ENCODE assay signal across 8 mouse cellular contexts in the genomic region with DNA sequence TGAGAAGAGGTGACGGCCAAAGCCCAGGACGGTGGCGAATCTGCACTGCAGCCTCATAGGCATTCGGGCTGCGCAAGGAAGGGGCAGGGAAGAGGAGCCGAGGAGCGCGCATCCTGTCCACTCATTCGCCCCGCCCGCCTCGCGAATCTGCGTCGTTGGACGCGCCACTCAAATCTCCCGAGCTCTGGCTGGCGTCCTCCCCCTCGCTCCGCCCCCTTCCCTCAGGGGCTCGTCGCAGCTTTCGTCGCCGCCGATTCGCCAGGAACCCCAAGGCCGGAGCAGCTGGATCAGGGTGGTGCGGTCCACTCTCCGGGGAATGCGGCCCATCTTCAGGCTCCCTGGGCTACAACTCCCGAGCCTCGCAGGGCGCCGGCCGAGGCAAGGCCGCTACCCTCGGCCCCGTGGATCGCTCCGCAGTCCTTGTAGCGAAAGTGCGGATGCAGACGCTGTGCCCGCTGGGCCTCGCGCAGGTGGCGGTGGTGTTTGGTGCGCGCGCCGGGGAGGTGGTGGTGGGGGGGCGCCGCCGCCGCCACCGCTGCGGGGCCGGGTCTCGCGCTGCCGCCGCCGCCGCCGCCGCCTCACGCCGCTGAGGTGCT. TPM values are rescaled to one million over a fixed set of nuclear protein-coding genes. Genes with fewer than 3 reads are reported as not detected.
DNase-seq lines count a peak whose midpoint lies in the region; ATAC-seq lines count a peak whose summit lies in the region.

No protein-coding gene starts in this region.

- H3K4me2 ChIP-seq in intestine, embryonic 14.5 days (ENCODE audit: low read length), result peak overlapping the region; percentile 65

- no peaks in the 10 kb centered on the region for H3K27me3 ChIP-seq in intestine, embryonic 14.5 days (replicated peaks; ENCODE audit: control insufficient read depth, insufficient read depth, low read length)

- peak overlapping the region; percentile 97 for H3K27ac ChIP-seq in intestine, embryonic 14.5 days (ENCODE audit: low read depth)

- WGBS in intestine, embryonic 14.5 days, result under 1% methylated on average over 55 of the region's 70 CpGs

- ATAC-seq in intestine, embryonic 14.5 days (replicated peaks; ENCODE audit: low FRiP score, low TSS enrichment, low read depth), result peak; percentile 91

- no peaks in the 10 kb centered on the region for H3K9me3 ChIP-seq in intestine, embryonic 14.5 days (ENCODE audit: control insufficient read depth, low read length)

- H3K4me1 ChIP-seq in intestine, embryonic 14.5 days (replicated peaks; ENCODE audit: control insufficient read depth, insufficient read depth, low read length), result peaks cover 10% of the 10 kb centered on the region

- intact Hi-C loops in gastrocnemius, postnatal 14 days (cut with DNase I; ENCODE audit: low total_unique reads), result no loop called here
- intact Hi-C loops in left cerebral cortex, postnatal 14 days (cut with DNase I), result no loop called here

- peak overlapping the region; percentile 87 for H3K4me3 ChIP-seq in intestine, embryonic 14.5 days (ENCODE audit: low read depth, low read length)

- peaks cover 37% of the 10 kb centered on the region for H3K36me3 ChIP-seq in intestine, embryonic 14.5 days (ENCODE audit: control insufficient read depth, insufficient read depth, low read length)

- peak; percentile 92 for DNase-seq in adipocyte (ENCODE audit: low spot score)
- peak; percentile 99 for DNase-seq in embryo, embryonic 10 days (ENCODE audit: low spot score)
- DNase-seq in gastrocnemius, postnatal 14 days, result peak; percentile 98
- peak; percentile 96 for DNase-seq in intestine, embryonic 14.5 days (ENCODE audit: low spot score)
- peak; percentile 97 to 98 for DNase-seq in left cerebral cortex, postnatal 14 days (ENCODE audit: low spot score in 2 of 2)
- peak; percentile 97 for DNase-seq in mesoderm, embryonic 11.5 days (ENCODE audit: low read depth, low spot score)
- peak; percentile 94 for DNase-seq in right cerebral cortex, postnatal 36 days (ENCODE audit: low spot score in 2 of 2)
- DNase-seq in yolk sac, embryonic 10.5 days (ENCODE audit: low spot score), result peak; percentile 97

- peak overlapping the region; percentile 87 for H3K9ac ChIP-seq in intestine, embryonic 14.5 days (ENCODE audit: low read length)

RNA-seq across cellular contexts. Expression of a gene that starts 0.5 kb away (rescaled TPM):
- 10 to 100 TPM; 15.6 to 17.4 TPM for total RNA-seq in gastrocnemius, postnatal 14 days (2021)
- polyA plus RNA-seq in intestine, embryonic 14.5 days (2014; fragmentation: Nextera tagmentation; extraction: Ambion mirVana), result 25.0 and 25.6 TPM in 2 replicates
- total RNA-seq in left cerebral cortex, postnatal 14 days (2021), result 10 to 100 TPM; 43.3 to 44.9 TPM

RNA-seq across cellular contexts. Expression of a gene that starts 7.4 kb away (rescaled TPM):
- total RNA-seq in gastrocnemius, postnatal 14 days (2021), result 1 to 10 TPM; 8.1 to 9.2 TPM
- polyA plus RNA-seq in intestine, embryonic 14.5 days (2014; fragmentation: Nextera tagmentation; extraction: Ambion mirVana), result 17.1 and 21.9 TPM in 2 replicates
- 10 to 100 TPM; 19.8 to 22.5 TPM for total RNA-seq in left cerebral cortex, postnatal 14 days (2021)

RNA-seq across cellular contexts. Expression of a gene that starts 8.4 kb away (rescaled TPM):
- 1 to 10 TPM in 1 of 2 experiments, under 1 TPM in 1; 0.88 to 1.8 TPM for total RNA-seq in gastrocnemius, postnatal 14 days (2021)
- 0.43 TPM in 1 of 2 replicates, not detected in the other for polyA plus RNA-seq in intestine, embryonic 14.5 days (2014; fragmentation: Nextera tagmentation; extraction: Ambion mirVana)
- total RNA-seq in left cerebral cortex, postnatal 14 days (2021), result 1 to 10 TPM; 1.7 TPM

RNA-seq across cellular contexts. Expression of a gene that starts 23.4 kb away (rescaled TPM):
- total RNA-seq in gastrocnemius, postnatal 14 days (2021), result 1 to 10 TPM; 6.9 to 8.1 TPM
- polyA plus RNA-seq in intestine, embryonic 14.5 days (2014; fragmentation: Nextera tagmentation; extraction: Ambion mirVana), result 21.6 and 22.0 TPM in 2 replicates
- 1 to 10 TPM; 4.8 to 6.0 TPM for total RNA-seq in left cerebral cortex, postnatal 14 days (2021)

RNA-seq across cellular contexts. Expression of a gene that starts 32.6 kb away (rescaled TPM):
- 1 to 10 TPM; 2.4 to 3.1 TPM for total RNA-seq in gastrocnemius, postnatal 14 days (2021)
- polyA plus RNA-seq in intestine, embryonic 14.5 days (2014; fragmentation: Nextera tagmentation; extraction: Ambion mirVana), result 3.3 and 4.2 TPM in 2 replicates
- total RNA-seq in left cerebral cortex, postnatal 14 days (2021), result 10 to 100 TPM; 89.1 to 89.8 TPM

Comparison
In these comparisons a context has a peak if more than half of its experiments do, and no peak if none do; other contexts are left out.
1. Peak in every context shown above with its lines: DNase-seq, ATAC-seq, H3K4me3 ChIP-seq and H3K27ac ChIP-seq.